Mouse (Mus musculus): ENCODE measurements around the gene Kcnj13. TPM values are rescaled to one million over a fixed set of nuclear protein-coding genes. Genes with fewer than 3 reads are reported as not detected.

Kcnj13 gene
- polyA plus RNA-seq, 1 experiment from 2014 or later: 0.37 TPM

Other genes with a start within 250 kb of the Kcnj13 start
- gene Ecel1, start 238.2 kb downstream of the Kcnj13 start, polyA plus RNA-seq (2014; fragmentation: Nextera tagmentation; extraction: Ambion mirVana): not detected in 2 replicates
- not detected in 2 replicates for gene Prss56, start 211.4 kb downstream of the Kcnj13 start, polyA plus RNA-seq (2014; fragmentation: Nextera tagmentation; extraction: Ambion mirVana)
- not detected in 2 replicates for gene Chrnd, start 204.1 kb downstream of the Kcnj13 start, polyA plus RNA-seq (2014; fragmentation: Nextera tagmentation; extraction: Ambion mirVana)
- gene Chrng, start 190.1 kb downstream of the Kcnj13 start, polyA plus RNA-seq (2014; fragmentation: Nextera tagmentation; extraction: Ambion mirVana): 0.93 and 1.5 TPM in 2 replicates
- 121 and 128 TPM in 2 replicates for gene Eif4e2, start 180.8 kb downstream of the Kcnj13 start, polyA plus RNA-seq (2014; fragmentation: Nextera tagmentation; extraction: Ambion mirVana)
- gene Efhd1, start 130.4 kb downstream of the Kcnj13 start, polyA plus RNA-seq (2014; fragmentation: Nextera tagmentation; extraction: Ambion mirVana): 0.26 and 0.42 TPM in 2 replicates
- 26.9 and 32.0 TPM in 2 replicates for gene Gigyf2, start 67.7 kb downstream of the Kcnj13 start, polyA plus RNA-seq (2014; fragmentation: Nextera tagmentation; extraction: Ambion mirVana)
- not detected in 2 replicates for gene Snorc, start 75.5 kb upstream of the Kcnj13 start, polyA plus RNA-seq (2014; fragmentation: Nextera tagmentation; extraction: Ambion mirVana)
- gene Neu2, start 115.2 kb upstream of the Kcnj13 start, polyA plus RNA-seq (2014; fragmentation: Nextera tagmentation; extraction: Ambion mirVana): not detected in 2 replicates
- 0.84 and 1.7 TPM in 2 replicates for gene Ngef, start 179.1 kb upstream of the Kcnj13 start, polyA plus RNA-seq (2014; fragmentation: Nextera tagmentation; extraction: Ambion mirVana)
- 4.3 and 5.9 TPM in 2 replicates for gene Inpp5d, start 225.6 kb upstream of the Kcnj13 start, polyA plus RNA-seq (2014; fragmentation: Nextera tagmentation; extraction: Ambion mirVana)